Mouse (Mus musculus) heart, postnatal 0 days (tissue): Measurements from ENCODE around the gene Mzt1.

Experiments used
- CTCF ChIP-seq: IDR thresholded peaks from 2 replicates; pipeline ENCODE4 v1.5.1; 2016; ENCODE audit warnings: antibody characterized with exemption, control low read depth, low read depth
- EP300 ChIP-seq: IDR thresholded peaks from 2 replicates; pipeline ENCODE4 v1.6.1; 2016; ENCODE audit warnings: antibody characterized with exemption, low read depth

GRCm38 (mm10) chr14:98990636-98991035 is 55.3 kb downstream of the Mzt1 start:
- TF ChIP-seq CTCF (no peak), EP300 (no peak)
